8 mouse cellular contexts compared by ENCODE assay signal in genomic region chr1:134062411-134063085, GRCm38 (mm10). TPM values are rescaled to one million over a fixed set of nuclear protein-coding genes. Genes with fewer than 3 reads are reported as not detected.
DNase-seq lines count a peak whose midpoint lies in the region; ATAC-seq and TF ChIP-seq lines count a peak whose summit lies in the region.

No protein-coding gene starts in this region.

- H3K27me3 ChIP-seq in kidney, embryonic 14.5 days (ENCODE audit: control insufficient read depth, insufficient read depth, low read length), result no peaks in the 10 kb centered on the region
- H3K27me3 ChIP-seq in forebrain, embryonic 11.5 days (ENCODE audit: control insufficient read depth, insufficient read depth, low read length), result no peaks in the 10 kb centered on the region
- no peaks in the 10 kb centered on the region for H3K27me3 ChIP-seq in limb, embryonic 12.5 days

- H3K4me2 ChIP-seq in kidney, embryonic 14.5 days (replicated peaks; ENCODE audit: low read depth, low read length), result peak overlapping the region; percentile 29
- H3K4me2 ChIP-seq in forebrain, embryonic 11.5 days (ENCODE audit: low read depth, low read length, severe bottlenecking), result peak overlapping the region; percentile 50
- H3K4me2 ChIP-seq in limb, embryonic 12.5 days, result peak overlapping the region; percentile 66

- no peak for DNase-seq in kidney, adult 9 months
- DNase-seq in ES-E14 (ENCODE audit: low read depth, low spot score), result no peak
- DNase-seq in forebrain, embryonic 11.5 days (ENCODE audit: low spot score), result peak; percentile 93
- DNase-seq in retina, postnatal 7 days (ENCODE audit: low read depth, low spot score), result peak; percentile 79
- no peak for DNase-seq in cerebellum, adult 11-12 months

- in situ Hi-C loops in ES-E14 (cut with MboI; ENCODE audit: low sequenced_read_pairs in 2 of 2, unreplicated experiment in 2 of 2), result no loop called here

- H3K27ac ChIP-seq in kidney, embryonic 14.5 days (ENCODE audit: low read depth, low read length), result peak overlapping the region; percentile 91
- peak overlapping the region; percentile 47 for H3K27ac ChIP-seq in ES-E14 (ENCODE audit: insufficient read depth, low read depth, low read length, poor library complexity, severe bottlenecking)
- H3K27ac ChIP-seq in forebrain, embryonic 11.5 days (ENCODE audit: low read depth, low read length), result peak overlapping the region; percentile 100
- H3K27ac ChIP-seq in limb, embryonic 12.5 days, result peak overlapping the region; percentile 99

- no peaks in the 10 kb centered on the region for H3K36me3 ChIP-seq in kidney, embryonic 14.5 days (ENCODE audit: control insufficient read depth, insufficient read depth, low read length)
- no peaks in the 10 kb centered on the region for H3K36me3 ChIP-seq in ES-E14 (ENCODE audit: control insufficient read depth, insufficient read depth, low read length, poor library complexity, severe bottlenecking)
- no peaks in the 10 kb centered on the region for H3K36me3 ChIP-seq in forebrain, embryonic 11.5 days (ENCODE audit: control insufficient read depth, insufficient read depth, low read length)
- no peaks in the 10 kb centered on the region for H3K36me3 ChIP-seq in limb, embryonic 12.5 days

- ATAC-seq in kidney, embryonic 14.5 days (ENCODE audit: low FRiP score, low TSS enrichment), result no peak
- peak; percentile 71 for ATAC-seq in forebrain, embryonic 11.5 days (replicated peaks; ENCODE audit: low FRiP score)
- peak; percentile 7 for ATAC-seq in limb, embryonic 12.5 days (ENCODE audit: insufficient number of reproducible peaks, insufficient read depth, low FRiP score, low TSS enrichment, low read depth)
- no peak for ATAC-seq in CD4-positive, CD25-positive, alpha-beta regulatory T cell, adult 4 months

- peak overlapping the region; percentile 50 for H3K9ac ChIP-seq in kidney, embryonic 14.5 days (ENCODE audit: low read depth, low read length)
- H3K9ac ChIP-seq in ES-E14 (ENCODE audit: insufficient read depth, low read depth, low read length, poor library complexity, severe bottlenecking), result 0 out of 2 replicates have a peak overlapping the region, but pooled peaks have one; percentile 27
- H3K9ac ChIP-seq in forebrain, embryonic 11.5 days (ENCODE audit: low read length), result peak overlapping the region; percentile 59
- peak overlapping the region; percentile 44; the same call in 1 of the 2 replicates for H3K9ac ChIP-seq in limb, embryonic 12.5 days (replicated peaks)

- peaks cover 76% of the 10 kb centered on the region for H3K4me1 ChIP-seq in kidney, embryonic 14.5 days (ENCODE audit: control insufficient read depth, insufficient read depth, low read length)
- H3K4me1 ChIP-seq in ES-E14 (ENCODE audit: control insufficient read depth in 2 of 2, insufficient read depth in 2 of 2, low read length in 2 of 2, poor library complexity in 1 of 2), result peaks cover 11 to 17% of the 10 kb centered on the region in 2 experiments
- H3K4me1 ChIP-seq in forebrain, embryonic 11.5 days (replicated peaks; ENCODE audit: control insufficient read depth, insufficient read depth, low read length), result peaks cover 52% of the 10 kb centered on the region
- peaks cover 81% of the 10 kb centered on the region for H3K4me1 ChIP-seq in limb, embryonic 12.5 days (replicated peaks)

- whole genome bisulfite sequencing in kidney, embryonic 14.5 days, result 9% methylated on average over 11 of the region's 11 CpGs
- 0% methylated on average over 11 of the region's 11 CpGs for WGBS in forebrain, embryonic 11.5 days
- 9% methylated on average over 11 of the region's 11 CpGs for WGBS in limb, embryonic 12.5 days

- H3K4me3 ChIP-seq in kidney, embryonic 14.5 days (ENCODE audit: low read length), result no peak overlapping the region; the same call in 1 of the 2 replicates
- peak overlapping the region; percentile 35 to 40; a peak in 3 of 4 replicates for H3K4me3 ChIP-seq in ES-E14 (ENCODE audit: insufficient read depth in 1 of 2, low read depth in 1 of 2, low read length in 2 of 2, poor library complexity in 1 of 2, severe bottlenecking in 1 of 2)
- H3K4me3 ChIP-seq in forebrain, embryonic 11.5 days (ENCODE audit: low read depth, low read length), result peak overlapping the region; percentile 13; the same call in 1 of the 2 replicates
- 0 out of 2 replicates have a peak overlapping the region, but pooled peaks have one; percentile 10 for H3K4me3 ChIP-seq in limb, embryonic 12.5 days (replicated peaks)

- H3K9me3 ChIP-seq in kidney, embryonic 14.5 days (ENCODE audit: control insufficient read depth, low read length), result no peaks in the 10 kb centered on the region
- no peaks in the 10 kb centered on the region for H3K9me3 ChIP-seq in ES-E14 (ENCODE audit: control insufficient read depth, insufficient read depth, low read depth, low read length)
- H3K9me3 ChIP-seq in forebrain, embryonic 11.5 days (ENCODE audit: control insufficient read depth, low read length), result no peaks in the 10 kb centered on the region
- no peaks in the 10 kb centered on the region for H3K9me3 ChIP-seq in limb, embryonic 12.5 days

TF ChIP-seq in ES-E14, 5 proteins besides CTCF, POLR2A, EP300 and RAD21:
- TF ChIP-seq MAFK (IDR thresholded peaks at IDR 0.05; ENCODE audit: insufficient read depth, low read depth, low read length) (no peak), CHD2 (IDR thresholded peaks at IDR 0.05; ENCODE audit: low read depth, low read length) (no peak), ZNF384 (IDR thresholded peaks at IDR 0.05; ENCODE audit: low read depth, low read length) (no peak), ZC3H11A (IDR thresholded peaks at IDR 0.05; ENCODE audit: borderline replicate concordance, low read depth, low read length) (no peak)

RNA-seq across cellular contexts. Expression of gene Btg2, which starts 16.4 kb away (rescaled TPM):
- polyA plus RNA-seq in kidney, embryonic 14.5 days (2014; fragmentation: Nextera tagmentation; extraction: Ambion mirVana), result 20.8 and 28.6 TPM in 2 replicates
- 40.2 and 47.5 TPM in 2 replicates for total RNA-seq in ES-E14 (2012; rRNA removed)
- polyA plus RNA-seq in forebrain, embryonic 11.5 days (2014; fragmentation: Nextera tagmentation; extraction: Ambion mirVana), result 110 TPM in 2 replicates
- 26.7 and 28.1 TPM in 2 replicates for polyA plus RNA-seq in limb, embryonic 12.5 days (2016; fragmentation: Nextera tagmentation; extraction: Ambion mirVana)
- 100 to 1,000 TPM; 243 to 289 TPM for polyA plus RNA-seq in CD4-positive, CD25-positive, alpha-beta regulatory T cell, adult 4 months (2017; shearing (Covaris generic))

RNA-seq across cellular contexts. Expression of gene Fmod, which starts 25.5 kb away (rescaled TPM):
- polyA plus RNA-seq in kidney, embryonic 14.5 days (2014; fragmentation: Nextera tagmentation; extraction: Ambion mirVana), result 1.7 and 4.0 TPM in 2 replicates
- not detected in 2 replicates for total RNA-seq in ES-E14 (2012; rRNA removed)
- polyA plus RNA-seq in forebrain, embryonic 11.5 days (2014; fragmentation: Nextera tagmentation; extraction: Ambion mirVana), result 2.2 and 3.6 TPM in 2 replicates
- polyA plus RNA-seq in limb, embryonic 12.5 days (2016; fragmentation: Nextera tagmentation; extraction: Ambion mirVana), result 12.6 and 14.8 TPM in 2 replicates
- not detected for polyA plus RNA-seq in CD4-positive, CD25-positive, alpha-beta regulatory T cell, adult 4 months (2017; shearing (Covaris generic))

RNA-seq across cellular contexts. Expression of gene Chit1, which starts 48.5 kb away (rescaled TPM):
- 0.14 and 0.28 TPM in 2 replicates for polyA plus RNA-seq in kidney, embryonic 14.5 days (2014; fragmentation: Nextera tagmentation; extraction: Ambion mirVana)
- 0.13 and 0.32 TPM in 2 replicates for total RNA-seq in ES-E14 (2012; rRNA removed)
- not detected in 2 replicates for polyA plus RNA-seq in forebrain, embryonic 11.5 days (2014; fragmentation: Nextera tagmentation; extraction: Ambion mirVana)
- polyA plus RNA-seq in limb, embryonic 12.5 days (2016; fragmentation: Nextera tagmentation; extraction: Ambion mirVana), result not detected in 2 replicates
- polyA plus RNA-seq in CD4-positive, CD25-positive, alpha-beta regulatory T cell, adult 4 months (2017; shearing (Covaris generic)), result not detected

Comparison
In these comparisons a context has a peak if more than half of its experiments do, and no peak if none do; other contexts are left out.
1. ATAC-seq: peak in forebrain, embryonic 11.5 days (single experiment) and limb, embryonic 12.5 days (single experiment); none in kidney, embryonic 14.5 days (single experiment) and CD4-positive, CD25-positive, alpha-beta regulatory T cell, adult 4 months (single experiment).
2. H3K27ac ChIP-seq: peak in every context shown above with its lines; median percentile 100 in forebrain, embryonic 11.5 days; 99 in limb, embryonic 12.5 days; 91 in kidney, embryonic 14.5 days; 47 in ES-E14.
3. DNase-seq: peak in forebrain, embryonic 11.5 days (single experiment) and retina, postnatal 7 days (single experiment); none in kidney, adult 9 months (single experiment), ES-E14 (single experiment) and cerebellum, adult 11-12 months (single experiment).
4. Peak in every context shown above with its lines, with median percentiles within 50 percentile points of each other: H3K4me2 ChIP-seq and H3K9ac ChIP-seq.